Mouse (Mus musculus) embryonic stem cell, embryonic (primary cell): ENCODE results near the gene Gm10142.
"Not testable (repeated sequence)": the region's sequence is repeated elsewhere in the genome, so short reads cannot be mapped to it uniquely, and the experiment has no call there.

Experiments
- CTCF ChIA-PET, 4 experiments: fragments of 300-600 bp in 2 of 4; fragments of 350-600 bp in 2 of 4; sonication (Branson Sonifier 250); formaldehyde crosslinking; loops; one replicate each; lab custom pipeline; 2022; ENCODE audit warnings: inconsistent platforms in 2 of 4; lab: Charles Lee
- POLR2A ChIA-PET, 4 experiments: fragments of 300-600 bp in 2 of 4; fragments of 350-600 bp in 2 of 4; sonication (Branson Sonifier 250); formaldehyde crosslinking; loops; one replicate each; lab custom pipeline; 2022; ENCODE audit warnings: antibody characterized with exemption in 4 of 4, inconsistent platforms in 1 of 4; lab: Charles Lee

Gene Gm10142

DNA sequence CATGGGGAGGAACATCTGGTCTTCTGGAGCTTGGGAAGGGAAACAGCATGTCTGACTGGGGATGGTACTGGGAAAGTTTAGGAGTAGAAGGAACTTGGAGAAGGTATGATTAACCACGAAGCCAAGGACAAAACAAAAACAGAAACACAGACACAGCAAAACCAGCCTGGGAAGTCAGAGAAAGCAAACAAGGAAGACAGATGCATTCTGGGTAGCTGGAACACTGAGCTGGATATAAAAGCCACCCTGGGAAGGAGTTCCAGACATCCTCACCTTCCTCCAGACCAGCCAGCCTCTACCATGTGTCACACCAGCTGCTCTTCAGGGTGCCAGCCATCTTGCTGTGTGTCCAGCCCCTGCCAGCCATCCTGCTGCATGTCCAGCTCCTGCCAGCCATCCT is at the start of gene Gm10142:
Gm10142 (plus strand) TSS at position 301 of the 400 bp plus-strand sequence.
- POLR2A ChIA-PET: no interaction called here
- CTCF ChIA-PET: interaction anchor here in 2 of 4 experiments (0.6 to 0.7 kb wide), 2 partner anchors 198 to 449 kb away, joined by 3 to 8 read pairs; no protein-coding TSS in a partner anchor

DNA sequence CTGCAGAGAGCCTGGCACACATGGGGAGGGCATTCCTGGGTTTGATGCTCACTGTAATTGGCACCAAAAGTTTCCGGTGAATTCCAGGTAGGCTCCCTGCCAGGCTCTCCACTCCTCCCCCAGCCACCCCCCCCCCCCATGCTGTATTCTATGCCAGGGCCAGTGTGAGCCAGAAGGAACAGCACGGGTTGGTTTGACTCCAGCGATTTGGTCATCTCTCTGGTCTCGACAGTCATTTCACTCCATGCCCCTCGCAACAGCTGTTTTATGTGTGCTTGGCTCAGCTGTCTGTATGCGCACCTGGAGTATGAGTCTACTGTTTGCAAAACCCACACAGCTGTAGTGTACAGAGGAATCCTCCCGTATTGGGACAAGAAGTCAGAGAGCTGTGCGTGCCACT is 49.3 kb upstream of the Gm10142 start:
- POLR2A ChIA-PET: interaction anchor here in 2 of 4 experiments (0.6 to 0.9 kb wide), 2 partner anchors 18 to 269 kb away, joined by 3 to 6 read pairs; no protein-coding TSS in a partner anchor

DNA sequence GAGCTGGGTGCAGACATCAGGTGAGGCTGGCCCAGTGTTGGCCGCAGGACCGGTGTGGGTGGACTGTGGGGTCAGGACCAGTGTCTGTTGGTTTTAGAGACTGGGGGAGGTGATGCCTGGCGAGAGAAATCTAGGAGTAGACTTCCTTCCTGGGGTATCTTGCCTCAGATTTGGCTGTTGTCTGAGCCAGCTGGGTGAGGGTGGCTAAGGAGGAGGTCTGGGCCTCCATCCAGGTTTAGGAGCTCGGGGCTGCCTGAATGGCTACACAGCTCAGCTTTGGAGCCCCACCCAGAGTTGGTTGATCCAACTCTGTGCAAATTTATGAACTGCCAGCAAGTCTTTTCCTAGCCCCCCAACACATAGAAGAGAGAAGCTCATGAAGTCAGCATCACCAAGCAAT is 48.2 kb upstream of the Gm10142 start:
- POLR2A ChIA-PET: interaction anchor here in 1 of 4 experiments (0.7 kb wide), 1 partner anchor 19 kb away, joined by 4 read pairs; the partner anchor contains the start of gene Tspear
- CTCF ChIA-PET: interaction anchor here in 1 of 4 experiments (1.2 kb wide), 1 partner anchor 211 kb away, joined by 3 read pairs; no protein-coding TSS in a partner anchor

More for the DNA sequence above, 49.3 kb upstream of the Gm10142 start:
- CTCF ChIA-PET: interaction anchor here in 2 of 4 experiments (0.6 to 1.2 kb wide), 2 partner anchors 115 to 212 kb away, joined by 3 read pairs; no protein-coding TSS in a partner anchor

DNA sequence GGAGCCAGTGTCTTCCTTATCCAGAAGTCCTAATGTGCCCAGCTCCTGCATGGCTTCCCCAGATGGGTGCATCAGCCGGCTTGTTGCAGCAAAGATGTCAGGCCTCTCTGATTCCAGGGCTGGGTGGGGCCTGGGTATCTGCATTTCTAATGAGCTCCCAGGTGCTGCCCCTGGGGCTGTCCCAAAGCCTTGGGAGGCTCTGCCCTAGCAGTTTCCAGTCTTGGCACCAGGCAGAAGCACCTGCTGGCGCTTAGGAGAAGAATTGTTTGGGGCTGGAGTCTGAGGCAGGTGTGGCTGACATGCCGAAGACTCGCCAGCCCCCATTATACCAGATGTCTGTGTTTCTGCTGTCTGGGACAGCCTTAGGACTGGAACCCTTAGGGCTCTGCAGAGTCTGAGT is 44.9 kb upstream of the Gm10142 start:
- ChIA-PET CTCF (interaction anchor here in 1 of 4 experiments (0.6 kb wide), 1 partner anchor 339 kb away, joined by 4 read pairs; the partner anchor contains the start of gene Pfkl), POLR2A (no interaction called here)

DNA sequence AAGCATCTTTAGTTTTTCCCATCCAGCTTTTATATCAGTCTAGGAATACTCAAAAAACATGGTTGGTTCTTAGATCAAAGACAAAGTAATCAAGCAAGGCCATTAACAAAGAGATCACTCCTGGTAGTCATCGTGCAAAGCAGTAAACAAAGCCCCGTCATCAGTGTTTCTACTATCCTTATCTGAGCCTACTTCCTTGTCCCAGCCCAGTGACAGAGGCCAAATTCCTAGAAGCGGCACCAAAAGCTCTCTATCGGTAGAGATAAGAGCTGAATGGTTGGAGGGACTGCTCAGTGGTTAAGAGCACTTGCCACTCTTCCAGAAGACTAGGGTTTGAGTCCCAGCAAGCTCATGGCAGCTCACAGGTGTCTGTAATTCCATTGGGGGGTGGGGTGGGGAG is 44.1 kb upstream of the Gm10142 start:
- ChIA-PET CTCF (no interaction called here), POLR2A (interaction anchor here in 1 of 4 experiments (0.6 kb wide), 1 partner anchor 640 kb away, joined by 3 read pairs; no protein-coding TSS in a partner anchor)

DNA sequence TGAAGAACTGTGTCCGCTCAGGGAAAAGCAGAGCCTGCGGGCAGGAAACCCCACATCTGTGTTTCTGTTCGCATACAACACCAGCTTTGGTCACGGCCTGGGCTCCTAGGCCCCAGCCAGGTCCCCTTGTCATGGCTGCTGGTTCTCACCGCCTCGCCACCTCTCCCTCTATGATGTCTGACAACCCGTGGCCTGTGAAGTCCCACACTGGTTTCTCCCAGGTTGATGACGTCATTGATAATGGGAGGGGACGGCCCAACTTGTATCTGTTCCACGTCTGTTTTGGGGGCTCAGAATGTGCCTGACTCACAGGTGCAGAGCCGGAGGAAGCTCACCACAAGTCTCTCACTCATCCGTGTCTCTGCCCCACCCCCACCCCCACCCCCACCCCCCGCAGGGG is 41.8 kb upstream of the Gm10142 start:
- POLR2A ChIA-PET: interaction anchor here in 1 of 4 experiments (1.3 kb wide), 1 partner anchor 101 kb away, joined by 3 read pairs; no protein-coding TSS in a partner anchor
- CTCF ChIA-PET: no interaction called here

DNA sequence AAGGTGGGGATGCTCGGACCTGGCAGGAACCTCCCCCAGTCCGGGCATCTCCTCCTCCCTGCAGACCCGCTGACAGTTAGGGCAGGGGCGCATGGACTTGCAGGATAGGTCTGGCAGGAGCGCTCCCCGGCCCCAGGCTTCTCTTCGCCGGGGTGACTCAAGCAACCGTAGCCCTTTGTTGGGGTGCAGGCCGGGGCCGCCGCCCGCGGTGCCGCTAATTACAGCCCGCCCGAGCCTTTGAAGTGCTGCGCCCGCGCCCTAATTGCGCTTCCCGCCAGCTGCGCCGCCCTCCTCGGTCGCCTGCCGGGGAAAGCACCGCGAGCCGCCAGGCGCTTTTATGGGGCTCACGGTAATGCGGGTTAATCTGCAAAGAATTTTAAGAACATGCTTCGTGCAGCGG is 38.0 kb upstream of the Gm10142 start:
- ChIA-PET POLR2A (no interaction called here), CTCF (no interaction called here)

DNA sequence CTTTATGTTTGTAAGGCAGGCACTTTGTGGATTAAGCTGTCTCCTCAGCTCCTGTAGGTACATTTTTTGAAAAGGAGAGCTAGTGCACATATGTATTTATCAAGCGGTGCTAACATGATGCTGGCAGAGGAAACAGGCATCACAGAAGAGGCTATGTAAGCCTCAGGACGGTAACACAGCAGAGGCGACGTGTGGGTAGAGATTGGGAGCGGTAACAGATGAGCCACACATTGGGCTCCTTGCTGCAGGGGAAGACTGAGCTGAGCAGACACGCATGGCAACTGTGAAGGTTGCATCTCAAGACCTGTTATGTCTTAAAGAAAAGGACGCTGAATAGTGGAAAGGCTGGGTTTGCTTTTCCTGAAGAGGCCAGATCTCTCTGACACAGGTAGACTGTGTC is 32.6 kb upstream of the Gm10142 start:
- POLR2A ChIA-PET: interaction anchor here in 2 of 4 experiments (0.7 to 1.1 kb wide), 2 partner anchors 50 to 57 kb away, joined by 3 to 7 read pairs; no protein-coding TSS in a partner anchor
- CTCF ChIA-PET: no interaction called here

DNA sequence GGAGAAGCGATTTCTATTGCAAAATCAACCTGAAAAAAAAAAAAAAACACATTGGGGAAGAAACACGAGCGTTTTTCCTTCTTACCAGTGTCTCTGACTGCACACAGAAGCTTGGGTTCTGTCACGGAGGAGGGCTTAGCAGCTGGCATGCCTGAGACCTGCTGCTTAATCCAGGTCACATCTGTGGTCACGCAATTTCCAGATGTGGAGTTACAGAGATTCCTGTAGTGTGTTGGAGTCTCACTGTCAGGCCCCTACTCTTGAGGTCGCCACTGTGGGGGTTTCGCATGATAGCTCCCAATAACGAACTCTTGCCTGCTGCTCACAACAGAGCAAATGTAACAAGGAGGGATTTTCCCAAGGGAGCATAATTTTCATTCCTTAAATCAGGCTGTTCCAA is 31.4 kb upstream of the Gm10142 start:
- POLR2A ChIA-PET: interaction anchor here in 3 of 4 experiments (0.6 to 1.3 kb wide), 9 partner anchors 17 to 722 kb away, joined by 3 to 6 read pairs (median 3); partner anchors contain the start of genes Krtap10-10 (in 1 of the 3), Pcbp3 (in 1 of the 3) and Pttg1ip (in 1 of the 3)
- CTCF ChIA-PET: interaction anchor here in 3 of 4 experiments (0.6 to 0.7 kb wide), 4 partner anchors 132 to 533 kb away, joined by 3 to 7 read pairs (median 3); no protein-coding TSS in a partner anchor

DNA sequence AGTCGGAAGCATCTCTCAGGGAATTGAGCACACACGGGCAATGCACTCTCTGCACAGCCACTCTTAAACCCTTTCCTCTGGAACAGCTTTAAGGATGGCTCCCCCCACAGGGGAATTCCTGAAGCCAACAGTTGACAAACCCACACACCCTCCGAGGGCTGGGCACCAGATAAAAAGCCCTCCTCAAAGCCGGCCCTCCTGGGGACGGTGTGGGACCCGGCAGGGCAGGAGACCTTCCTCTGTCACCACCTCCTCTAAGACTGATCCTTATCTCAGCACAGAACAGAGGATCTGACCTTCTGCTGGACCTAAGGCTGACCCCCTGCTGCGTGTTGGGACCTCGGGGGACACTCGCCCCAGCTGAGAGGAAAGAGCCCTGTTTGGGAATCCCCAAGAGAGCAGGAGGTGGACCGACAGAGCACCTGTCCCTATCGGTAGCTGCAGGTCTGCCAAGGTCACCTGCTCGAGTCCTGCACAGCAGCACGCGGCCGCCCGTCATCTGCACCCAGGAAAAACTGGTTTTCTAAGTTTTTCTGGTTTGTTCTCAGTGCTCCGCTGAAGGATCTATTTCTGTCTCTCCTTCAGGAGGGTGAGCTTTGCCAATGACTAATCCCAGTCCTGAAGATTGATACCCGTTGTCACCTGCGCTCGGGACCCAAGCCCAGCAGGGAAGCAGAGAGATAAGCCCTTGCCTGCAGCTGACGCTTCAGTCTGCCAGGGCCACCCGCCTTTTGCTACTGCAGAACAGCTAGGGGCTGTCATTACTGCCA is 29.5 kb upstream of the Gm10142 start, which contains the start of gene Tspear:
Tspear (plus strand) TSS at position 675 of the 770 bp plus-strand sequence.
- CTCF ChIA-PET: interaction anchor here in 2 of 4 experiments (0.6 to 0.8 kb wide), 2 partner anchors 39 to 143 kb away, joined by 3 read pairs; no protein-coding TSS in a partner anchor

DNA sequence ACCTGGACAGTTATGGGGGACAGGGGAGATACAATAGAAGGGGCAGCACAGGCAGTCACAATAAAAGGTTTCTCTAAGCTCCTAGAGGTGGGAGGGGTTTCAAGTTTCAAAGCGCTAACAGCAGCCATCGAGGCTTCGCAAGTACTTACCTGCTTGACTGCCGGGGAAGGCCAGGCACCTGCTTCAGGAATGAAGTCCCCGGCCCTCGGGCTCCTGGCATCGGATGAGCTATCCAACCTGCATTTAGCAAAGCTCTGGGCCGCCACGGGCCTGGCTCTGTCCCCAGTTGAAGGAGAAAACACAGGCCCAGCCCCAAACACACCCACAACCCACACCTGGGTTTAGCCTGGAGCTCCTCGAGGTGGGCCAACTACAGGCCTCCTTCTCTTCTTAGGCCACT is 28.6 kb upstream of the Gm10142 start:
- POLR2A ChIA-PET: interaction anchor here in 1 of 4 experiments (0.5 kb wide), 1 partner anchor 211 kb away, joined by 3 read pairs; no protein-coding TSS in a partner anchor
- CTCF ChIA-PET: no interaction called here

More for the DNA sequence above, 29.5 kb upstream of the Gm10142 start, which contains the start of gene Tspear:
- POLR2A ChIA-PET: interaction anchor here in 3 of 4 experiments (0.5 to 0.7 kb wide), 4 partner anchors 19 to 1075 kb away, joined by 3 to 4 read pairs (median 3); no protein-coding TSS in a partner anchor

DNA sequence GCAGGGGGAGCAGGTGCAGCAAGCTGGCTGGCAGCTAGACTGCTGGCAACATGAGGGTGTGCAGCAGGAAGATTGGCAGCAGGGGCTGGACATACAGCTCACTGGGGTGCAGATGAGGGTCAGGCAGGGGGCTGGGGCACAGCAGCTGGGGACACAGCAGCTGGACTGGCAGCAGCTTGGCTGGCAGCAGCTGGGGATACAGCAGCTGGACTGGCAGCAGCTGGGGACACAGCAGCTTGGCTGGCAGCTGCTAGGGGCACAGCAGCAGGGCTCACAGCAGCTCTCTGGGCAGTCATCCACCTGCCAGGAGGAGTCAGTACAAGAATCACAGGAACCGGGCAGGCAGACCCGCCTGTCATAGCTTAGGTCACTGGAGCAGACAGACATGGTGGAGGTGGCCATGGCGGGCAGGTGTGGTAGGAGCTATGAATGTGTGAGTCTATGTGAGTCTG is 25.2 kb upstream of the Gm10142 start, which contains the start of gene Gm19402:
Gm19402 (minus strand) TSS at position 402 of the 452 bp plus-strand sequence.
- POLR2A ChIA-PET: interaction anchor here in 1 of 4 experiments (0.6 to 1.2 kb wide), 2 partner anchors 18 to 19 kb away, joined by 3 to 6 read pairs; no protein-coding TSS in a partner anchor
- CTCF ChIA-PET: interaction anchor here in 1 of 4 experiments (0.6 to 1.0 kb wide), 2 partner anchors 52 to 147 kb away, joined by 3 to 4 read pairs; partner anchors contain the start of gene Gm18596

DNA sequence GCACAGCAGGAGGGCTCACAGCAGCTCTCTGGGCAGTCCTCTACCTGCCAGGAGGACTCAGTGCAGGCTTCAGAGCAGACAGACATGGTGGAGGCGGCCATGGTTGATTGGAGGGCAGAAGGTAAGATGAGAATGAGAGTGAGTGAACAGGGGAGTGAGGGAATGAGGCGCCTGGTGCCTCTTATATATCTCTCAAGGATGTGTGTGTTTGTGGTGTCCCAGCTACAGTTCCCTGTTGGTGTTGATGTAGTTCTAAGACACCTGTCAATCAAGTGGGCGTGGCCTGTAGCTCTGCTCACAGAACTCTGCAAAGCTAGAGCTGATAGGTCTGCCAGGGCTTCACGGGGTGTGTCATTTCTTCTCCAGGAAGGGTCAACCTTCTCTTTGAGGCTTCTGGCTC is 18.5 kb upstream of the Gm10142 start, which contains the start of gene Gm9508:
Gm9508 (minus strand) TSS at position 101 of the 400 bp plus-strand sequence.
- ChIA-PET CTCF (interaction anchor here in 3 of 4 experiments (0.6 to 1.1 kb wide), 4 partner anchors 28 to 185 kb away, joined by 3 to 5 read pairs (median 4); no protein-coding TSS in a partner anchor), POLR2A (interaction anchor here in 2 of 4 experiments (0.5 to 1.8 kb wide), 3 partner anchors 9 to 205 kb away, joined by 3 to 6 read pairs (median 4); partner anchors contain the start of gene Lrrc3 (in 1 of the 2))

DNA sequence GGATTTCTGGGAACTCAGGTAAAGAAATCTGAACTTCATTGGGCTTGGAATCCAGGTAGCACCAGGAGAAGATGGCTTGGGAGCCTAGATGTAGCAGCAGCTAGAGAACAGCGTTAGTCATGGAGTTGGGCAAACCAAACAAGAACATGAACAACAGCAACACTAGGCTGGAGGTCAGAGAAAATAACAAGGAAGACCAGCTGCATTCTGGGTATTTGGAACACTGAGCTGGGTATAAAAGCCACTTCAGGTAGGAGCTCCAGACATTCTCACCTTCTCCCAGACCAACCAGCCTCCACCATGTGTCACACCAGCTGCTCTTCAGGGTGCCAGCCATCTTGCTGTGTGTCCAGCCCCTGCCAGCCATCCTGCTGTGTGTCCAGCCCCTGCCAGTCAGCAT is 9.3 kb upstream of the Gm10142 start, which contains the start of gene Gm10272:
Gm10272 (plus strand) TSS at position 301 of the 400 bp plus-strand sequence.
- ChIA-PET CTCF (interaction anchor here in 1 of 4 experiments (0.6 kb wide), 1 partner anchor 163 kb away, joined by 5 read pairs; no protein-coding TSS in a partner anchor), POLR2A (no interaction called here)

DNA sequence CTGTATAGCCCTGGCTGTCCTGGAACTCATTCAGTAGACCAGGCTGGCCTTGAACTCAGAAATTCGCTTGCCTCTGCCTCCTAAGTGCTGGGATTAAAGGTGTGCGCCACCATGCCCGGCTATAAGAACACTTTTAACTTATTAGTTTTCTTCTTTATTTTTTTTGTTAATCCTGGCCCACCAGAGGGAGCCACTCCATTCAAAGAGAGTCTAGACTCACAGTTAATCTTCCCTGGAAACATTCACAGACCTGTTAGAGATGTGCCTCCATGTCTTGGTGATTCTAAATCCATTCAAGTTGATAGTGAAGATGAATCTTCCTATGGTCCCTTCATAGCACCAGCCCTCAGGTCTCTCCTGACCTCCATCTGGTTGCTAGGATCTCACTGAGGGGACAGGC is 5.8 kb upstream of the Gm10142 start:
- POLR2A ChIA-PET: interaction anchor here in 2 of 4 experiments (0.7 kb wide), 4 partner anchors 19 to 294 kb away, joined by 3 to 6 read pairs (median 5); partner anchors contain the start of gene Gm19402 (in 1 of the 2)

DNA sequence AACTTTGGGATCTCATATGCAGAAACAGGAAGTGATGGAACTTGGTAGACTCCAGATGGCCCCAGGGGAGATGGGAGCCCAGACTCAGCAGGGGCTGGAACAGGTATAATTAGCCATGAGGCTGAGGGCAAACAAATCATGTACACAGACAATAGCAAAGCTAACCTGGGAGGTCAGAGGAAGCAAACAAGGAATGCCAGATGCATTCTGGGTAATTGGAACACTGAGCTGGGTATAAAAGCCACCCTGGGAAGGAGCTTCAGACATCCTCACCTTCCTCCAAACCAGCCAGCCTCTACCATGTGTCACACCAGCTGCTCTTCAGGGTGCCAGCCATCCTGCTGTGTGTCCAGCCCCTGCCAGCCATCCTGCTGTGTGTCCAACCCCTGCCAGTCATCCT is 4.5 kb upstream of the Gm10142 start, which contains the start of gene Gm10024:
Gm10024 (plus strand) TSS at position 301 of the 400 bp plus-strand sequence.
- CTCF ChIA-PET, POLR2A ChIA-PET: not testable (repeated sequence)

More for the DNA sequence above, 5.8 kb upstream of the Gm10142 start:
- CTCF ChIA-PET: interaction anchor here in 2 of 4 experiments (0.7 kb wide), 2 partner anchors 10 to 269 kb away, joined by 3 to 4 read pairs; no protein-coding TSS in a partner anchor

DNA sequence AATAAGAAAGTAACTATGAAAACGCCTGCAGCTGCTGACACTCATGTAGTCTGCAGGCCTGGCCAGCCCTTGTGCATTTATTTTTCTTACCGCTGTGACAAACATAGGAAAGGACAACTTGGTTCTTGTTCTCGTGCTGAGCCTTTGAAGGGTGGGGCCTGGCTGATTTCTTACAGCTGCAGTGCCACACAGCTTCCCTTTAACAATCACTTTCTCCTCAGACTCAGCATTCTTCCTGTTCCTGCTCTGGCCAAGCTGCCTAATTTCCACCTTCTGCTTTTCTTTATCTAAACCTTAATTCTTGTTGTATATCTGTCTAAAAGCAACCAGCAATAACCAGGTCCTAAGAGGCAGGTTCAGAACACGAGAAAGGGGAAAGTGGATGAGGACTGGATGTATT is 1.9 kb upstream of the Gm10142 start:
- POLR2A ChIA-PET: no interaction called here
- CTCF ChIA-PET: no interaction called here

DNA sequence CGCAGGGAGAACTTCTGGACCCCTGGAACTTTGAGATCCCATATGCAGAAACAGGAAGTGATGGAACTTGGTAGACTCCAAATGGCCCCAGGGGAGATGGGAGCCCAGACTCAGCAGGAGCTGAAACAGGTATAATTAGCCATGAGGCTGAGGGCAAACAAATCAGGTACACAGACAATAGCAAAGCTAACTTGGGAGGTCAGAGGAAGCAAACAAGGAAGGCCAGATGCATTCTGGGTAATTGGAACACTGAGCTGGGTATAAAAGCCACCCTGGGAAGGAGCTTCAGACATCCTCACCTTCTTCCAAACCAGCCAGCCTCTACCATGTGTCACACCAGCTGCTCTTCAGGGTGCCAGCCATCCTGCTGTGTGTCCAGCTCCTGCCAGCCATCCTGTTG is 4.7 kb downstream of the Gm10142 start, which contains the start of gene Krtap12-1:
Krtap12-1 (plus strand) TSS at position 301 of the 400 bp plus-strand sequence.
- POLR2A ChIA-PET: not testable (repeated sequence)

More for the DNA sequence above, 4.7 kb downstream of the Gm10142 start, which contains the start of gene Krtap12-1:
- CTCF ChIA-PET: interaction anchor here in 2 of 4 experiments (0.6 to 0.8 kb wide), 2 partner anchors 9 to 104 kb away, joined by 3 to 4 read pairs; no protein-coding TSS in a partner anchor
